Mouse (Mus musculus) layer of hippocampus, adult 18-20 months (tissue): ENCODE results near the gene Olfr1318. TPM values are rescaled to one million over a fixed set of nuclear protein-coding genes. Genes with fewer than 3 reads are reported as not detected.

Experiments
- DNase-seq, 2 experiments: peaks; one replicate each; pipeline ENCODE4 v3.0.0; 2022; ENCODE audit warnings: low spot score in 2 of 2
- long read RNA-seq: library from polyadenylated mRNA; stranded (forward); transcript quantifications from one replicate; pipeline ENCODE4 v2.0.0, GENCODE M21; 2021
- total RNA-seq, 2 experiments: library from RNA; stranded (reverse); gene quantifications; 2 replicates each; pipeline ENCODE4 v1.2.3; 2021

Olfr1318 gene
- total RNA-seq, result not detected
- long read RNA-seq, result 0 reads

GRCm38 (mm10) chr2:112153898-112154297 is at the start of gene Olfr1318:
Gene Olfr1318 (plus strand): TSS chr2:112154198.
- no peak for DNase-seq

GRCm38 (mm10) chr2:112115340-112115739 is 38.7 kb upstream of the Olfr1318 start, which contains the start of gene Olfr1315-ps1:
Gene Olfr1315-ps1 (minus strand): TSS chr2:112115440.
- DNase-seq, result no peak

- DNase-seq, result no peak
Observed at GRCm38 (mm10) chr2:112134877-112135276, 19.1 kb upstream of the Olfr1318 start, which contains the start of gene Olfr1316. Gene Olfr1316 (minus strand): TSS chr2:112134977.

GRCm38 (mm10) chr2:112140029-112140428 is 14.0 kb upstream of the Olfr1318 start, which contains the start of gene Olfr1317:
Gene Olfr1317 (plus strand): TSS chr2:112140329.
- DNase-seq, result no peak

- DNase-seq, result peak; percentile 37 to 63
Observed at GRCm38 (mm10) chr2:112196859-112197258, 42.9 kb downstream of the Olfr1318 start.

GRCm38 (mm10) chr2:112203056-112203455 is 49.1 kb downstream of the Olfr1318 start:
- no peak for DNase-seq

Other genes with a start within 250 kb of the Olfr1318 start
- gene Olfr1306, start 237.9 kb upstream of the Olfr1318 start, total RNA-seq, result not detected
- gene Olfr1307, start 204.8 kb upstream of the Olfr1318 start, total RNA-seq, result under 1 TPM in 1 of 2 experiments, not detected in 1; 0.02 TPM
- gene Olfr1308, start 189.3 kb upstream of the Olfr1318 start, total RNA-seq, result not detected
- not detected for gene Olfr1309, start 163.9 kb upstream of the Olfr1318 start, total RNA-seq
- not detected for gene Olfr1310, start 141.5 kb upstream of the Olfr1318 start, total RNA-seq
- not detected for gene Olfr1311, start 129.8 kb upstream of the Olfr1318 start, total RNA-seq
- gene Olfr1312, start 104.0 kb upstream of the Olfr1318 start, total RNA-seq, result not detected
- not detected for gene Olfr1313, start 76.4 kb upstream of the Olfr1318 start, total RNA-seq
- not detected for gene Olfr1314, start 57.4 kb upstream of the Olfr1318 start, total RNA-seq
- not detected for gene Olfr1315-ps1, start 38.8 kb upstream of the Olfr1318 start, total RNA-seq
- gene Olfr1316, start 19.2 kb upstream of the Olfr1318 start, total RNA-seq, result not detected
- gene Olfr1317, start 13.9 kb upstream of the Olfr1318 start, total RNA-seq, result not detected
- gene Lpcat4, start 85.3 kb downstream of the Olfr1318 start, total RNA-seq, result 10 to 100 TPM; 75.4 to 81.1 TPM
- not detected for gene Nutm1, start 105.1 kb downstream of the Olfr1318 start, total RNA-seq
- gene Nop10, start 107.7 kb downstream of the Olfr1318 start, total RNA-seq, result 10 to 100 TPM; 52.4 TPM
- 100 to 1,000 TPM; 102 to 105 TPM for gene Slc12a6, start 111.6 kb downstream of the Olfr1318 start, total RNA-seq
- gene Gm21985, start 112.1 kb downstream of the Olfr1318 start, total RNA-seq, result 1 to 10 TPM; 2.0 to 3.8 TPM
- gene Emc4, start 213.8 kb downstream of the Olfr1318 start, total RNA-seq, result 100 to 1,000 TPM; 125 to 126 TPM
- gene Katnbl1, start 225.0 kb downstream of the Olfr1318 start, total RNA-seq, result 10 to 100 TPM; 10.1 to 10.4 TPM